ENCODE assay signal across 17 mouse cellular contexts in genomic region chr9:98420666-98421065, GRCm38 (mm10). TPM values are rescaled to one million over a fixed set of nuclear protein-coding genes. Genes with fewer than 3 reads are reported as not detected.
"Had no signal": no experiment of that assay in that cellular context is flagged by ENCODE, and none has a peak within 500 bp of the region (broad histone marks: within the 10 kb centered on the region; RNA-seq: fewer than 3 reads in every experiment).

No protein-coding gene starts in this region.

- H3K27ac ChIP-seq: midbrain, embryonic 10.5 days; midbrain, embryonic 12.5 days; neural tube, embryonic 13.5 days; neural tube, embryonic 15.5 days; stomach, embryonic 15.5 days; stomach, postnatal 0 days had no signal

- H3K36me3 ChIP-seq: midbrain, embryonic 10.5 days; midbrain, embryonic 12.5 days; neural tube, embryonic 13.5 days; neural tube, embryonic 15.5 days; stomach, embryonic 15.5 days had no signal

- H3K4me2 ChIP-seq: lung, embryonic 14.5 days; midbrain, embryonic 12.5 days; neural tube, embryonic 13.5 days; neural tube, embryonic 15.5 days; stomach, embryonic 15.5 days had no signal

- H3K9me3 ChIP-seq: neural tube, embryonic 13.5 days; neural tube, embryonic 15.5 days; stomach, embryonic 15.5 days had no signal

- H3K27me3 ChIP-seq: neural tube, embryonic 13.5 days; stomach, embryonic 15.5 days had no signal

- H3K4me3 ChIP-seq: midbrain, embryonic 10.5 days; midbrain, embryonic 12.5 days; myocyte; neural tube, embryonic 13.5 days; neural tube, embryonic 15.5 days; stomach, embryonic 15.5 days had no signal

- ATAC-seq: midbrain, embryonic 16.5 days had no signal

- H3K9ac ChIP-seq: lung, embryonic 14.5 days; midbrain, embryonic 12.5 days; neural tube, embryonic 13.5 days; neural tube, embryonic 15.5 days; stomach, embryonic 15.5 days had no signal

- DNase-seq: lung, embryonic 14.5 days; lung, postnatal 10 days; lung, postnatal 4 days; midbrain, embryonic 14.5 days; right cerebral cortex, postnatal 14 days; thymus, adult 2 months; thymus, postnatal 25 days; thymus, postnatal 4 days had no signal

RNA-seq across cellular contexts. Expression of gene Rbp1, which starts 2.1 kb away (rescaled TPM):
- total RNA-seq: megakaryocyte, adult 5-6 weeks had no signal
